Mouse (Mus musculus) kidney, postnatal 0 days (tissue): Measurements from ENCODE around the gene Aes. TPM values are rescaled to one million over a fixed set of nuclear protein-coding genes. Genes with fewer than 3 reads are reported as not detected.

ENCODE experiments used
- ATAC-seq: fragments of 200-750 bp; cut with Nextera tagmentation; replicated peaks from 2 replicates; pipeline ENCODE4 v1.8.0; 2017; ENCODE audit warnings: low read depth, moderate number of reproducible peaks, moderate TSS enrichment, moderate library complexity; ENCODE audit not compliant: low FRiP score
- DNase-seq: peaks from one replicate; pipeline ENCODE4 v3.0.0-alpha.2; 2016; ENCODE audit warnings: low spot score
- H3K27ac ChIP-seq: fragments of 300-500 bp; sonication (generic); 2 replicates; pipeline ENCODE4 v1.5.1; 2014; ENCODE audit warnings: mild to moderate bottlenecking
- H3K27me3 ChIP-seq: fragments of 300-500 bp; sonication (generic); 2 replicates; pipeline ENCODE4 v1.6.1; 2014; ENCODE audit warnings: low read length, mixed read lengths; ENCODE audit not compliant: insufficient read depth
- H3K36me3 ChIP-seq: fragments of 300-500 bp; sonication (generic); 2 replicates; pipeline ENCODE4 v1.6.1; 2014; ENCODE audit warnings: low read length, mixed read lengths; ENCODE audit not compliant: insufficient read depth
- H3K4me1 ChIP-seq: fragments of 300-500 bp; sonication (generic); replicated peaks from 2 replicates; pipeline ENCODE4 v1.6.1; 2014; ENCODE audit warnings: antibody characterized with exemption, low read length, mixed read lengths; ENCODE audit not compliant: insufficient read depth
- H3K4me2 ChIP-seq: fragments of 300-500 bp; sonication (generic); 2 replicates; pipeline ENCODE4 v1.6.1; 2014; ENCODE audit warnings: mild to moderate bottlenecking, low read length, moderate library complexity, mixed read lengths
- H3K4me3 ChIP-seq: fragments of 300-500 bp; sonication (generic); replicated peaks from 2 replicates; pipeline ENCODE4 v1.5.1; 2014; ENCODE audit warnings: low read depth, low read length
- H3K9ac ChIP-seq: fragments of 300-500 bp; sonication (generic); 2 replicates; pipeline ENCODE4 v1.6.1; 2014; ENCODE audit warnings: low read depth, low read length
- H3K9me3 ChIP-seq: fragments of 300-500 bp; sonication (generic); replicated peaks from 2 replicates; pipeline ENCODE4 v1.6.1; 2016; ENCODE audit warnings: low read length, inconsistent platforms, mixed read lengths
- CTCF ChIP-seq: IDR thresholded peaks from 2 replicates; pipeline ENCODE4 v1.5.1; 2016; ENCODE audit warnings: antibody characterized with exemption, low read depth, mild to moderate bottlenecking, moderate library complexity
- WGBS: fragments of 180-500 bp; shearing (Covaris S2); extraction: QIAGEN DNeasy Blood & Tissue Kit; methylation state at CpG from one replicate; pipeline ENCODE4 v1.1.7; 2014; 5-methylcytosine and 5-hydroxymethylcytosine counted together
- polyA plus RNA-seq: library from polyadenylated mRNA; unstranded; fragments of >200 nt; fragmentation: Nextera tagmentation; extraction: Ambion mirVana; gene quantifications from 2 replicates; pipeline ENCODE4 v1.2.1, GENCODE M21; 2015

Gene Aes
- polyA plus RNA-seq, 1 experiment from 2014 or later = 582 TPM

DNA sequence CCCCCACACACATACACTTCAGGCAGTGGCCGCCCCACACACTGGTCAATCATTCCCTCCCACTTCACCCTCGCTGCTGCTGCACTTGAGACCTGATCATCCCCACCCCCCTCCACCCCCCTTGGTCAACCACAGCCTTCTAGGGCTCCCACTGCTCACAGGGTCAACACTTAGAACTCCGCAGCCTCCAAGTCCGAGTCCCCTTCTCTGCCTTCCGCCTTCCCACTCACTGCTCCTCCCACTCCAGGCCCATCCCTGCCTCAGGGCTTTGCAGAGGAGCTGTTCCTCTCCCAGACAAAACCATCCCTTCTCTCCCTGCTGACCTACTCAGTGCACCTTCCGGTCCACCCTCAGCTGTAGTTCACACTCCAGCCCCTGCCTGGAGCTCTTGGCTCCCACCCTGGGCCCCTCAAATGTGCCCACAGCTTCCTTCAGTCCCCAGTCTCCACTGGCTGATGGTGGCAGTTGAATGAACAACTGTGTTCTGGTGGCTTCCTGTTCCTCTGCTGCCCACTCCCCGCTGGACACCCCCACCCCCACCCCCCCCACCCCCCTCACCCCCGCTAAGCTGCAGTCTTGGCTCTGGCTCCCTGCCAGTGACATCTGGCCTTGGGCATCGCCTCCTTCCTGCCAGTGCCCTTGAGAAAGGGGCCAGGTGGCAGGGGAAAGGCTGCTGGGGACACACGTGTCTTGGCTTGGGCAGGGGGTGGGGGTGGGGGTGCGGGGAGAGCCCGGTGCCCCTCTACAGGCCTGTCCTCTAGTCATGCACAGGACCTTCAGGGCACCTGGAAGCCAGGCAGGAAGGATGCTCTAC, 38.1 kb downstream of the Aes start:
- H3K9ac ChIP-seq = 0 out of 2 replicates have a peak overlapping the region, but pooled peaks have one; percentile 40
- no peak for TF ChIP-seq CTCF
- H3K4me2 ChIP-seq = peak overlapping the region; percentile 39
- no peaks in the 10 kb centered on the region for H3K36me3 ChIP-seq
- 9% methylated on average over 11 of the region's 12 CpGs for WGBS
- H3K27ac ChIP-seq = peak overlapping the region; percentile 66
- 0 out of 2 replicates have a peak overlapping the region, but pooled peaks have one; percentile 1 for H3K4me3 ChIP-seq
- H3K9me3 ChIP-seq = no peaks in the 10 kb centered on the region
- H3K4me1 ChIP-seq = peaks cover 45% of the 10 kb centered on the region
- no peaks in the 10 kb centered on the region for H3K27me3 ChIP-seq
- ATAC-seq = peak; percentile 55
- peak; percentile 83 for DNase-seq

DNA sequence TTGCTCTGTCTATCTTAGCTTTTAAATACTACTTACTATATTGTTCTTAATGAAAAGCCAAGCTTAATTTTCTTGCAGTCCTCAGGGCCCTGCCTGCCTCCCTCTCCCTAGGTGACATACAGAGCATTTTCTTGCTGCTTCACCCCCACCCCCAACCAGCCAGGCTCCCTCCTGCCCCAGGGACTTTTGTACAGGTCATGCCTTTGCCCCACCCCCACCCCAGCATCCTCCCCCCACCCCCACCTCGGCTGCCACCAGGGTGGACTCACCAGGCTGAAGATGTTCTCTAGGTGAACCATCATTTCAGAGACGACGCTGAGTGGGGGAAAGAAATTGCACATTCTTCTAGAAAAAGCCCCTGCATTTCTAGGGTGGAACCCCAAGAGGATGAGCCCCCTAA, 39.1 kb downstream of the Aes start:
- no peaks in the 10 kb centered on the region for H3K9me3 ChIP-seq
- no peak overlapping the region for H3K9ac ChIP-seq
- peaks cover 45% of the 10 kb centered on the region for H3K4me1 ChIP-seq
- H3K27me3 ChIP-seq = no peaks in the 10 kb centered on the region
- H3K36me3 ChIP-seq = no peaks in the 10 kb centered on the region
- TF ChIP-seq CTCF = no peak
- WGBS = 47% methylated on average over 3 of the region's 3 CpGs
- H3K4me3 ChIP-seq = no peak overlapping the region
- peak overlapping the region; percentile 66; the same call in 1 of the 2 replicates for H3K27ac ChIP-seq
- DNase-seq = no peak
- no peak overlapping the region for H3K4me2 ChIP-seq
- ATAC-seq = no peak

DNA sequence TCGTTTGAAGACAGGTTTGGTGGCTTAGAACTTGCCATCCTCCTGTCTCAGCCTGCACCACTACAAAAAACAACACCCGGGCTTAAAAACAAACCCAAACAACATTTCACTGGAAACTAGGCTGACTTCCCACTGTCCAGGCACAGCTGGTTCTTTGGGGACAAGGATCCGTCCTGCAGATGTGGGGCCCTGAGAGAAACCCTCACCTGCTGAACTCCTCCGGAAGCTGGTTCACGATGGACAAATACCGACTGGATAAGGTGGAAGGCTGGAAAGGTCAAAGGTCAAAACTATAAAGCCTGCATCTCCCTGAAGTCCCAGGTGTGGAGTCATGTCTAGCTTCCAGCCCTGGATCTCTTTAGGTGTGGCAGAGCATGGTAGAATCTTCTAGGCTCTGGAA, 39.6 kb downstream of the Aes start:
- no peak overlapping the region for H3K4me3 ChIP-seq
- H3K4me2 ChIP-seq = no peak overlapping the region
- H3K27ac ChIP-seq = no peak overlapping the region
- H3K4me1 ChIP-seq = peaks cover 45% of the 10 kb centered on the region
- H3K9ac ChIP-seq = no peak overlapping the region
- TF ChIP-seq CTCF = no peak
- H3K9me3 ChIP-seq = no peaks in the 10 kb centered on the region
- ATAC-seq (no peak), DNase-seq (no peak)
- 31% methylated on average over 6 of the region's 6 CpGs for WGBS
- no peaks in the 10 kb centered on the region for H3K36me3 ChIP-seq
- no peaks in the 10 kb centered on the region for H3K27me3 ChIP-seq

DNA sequence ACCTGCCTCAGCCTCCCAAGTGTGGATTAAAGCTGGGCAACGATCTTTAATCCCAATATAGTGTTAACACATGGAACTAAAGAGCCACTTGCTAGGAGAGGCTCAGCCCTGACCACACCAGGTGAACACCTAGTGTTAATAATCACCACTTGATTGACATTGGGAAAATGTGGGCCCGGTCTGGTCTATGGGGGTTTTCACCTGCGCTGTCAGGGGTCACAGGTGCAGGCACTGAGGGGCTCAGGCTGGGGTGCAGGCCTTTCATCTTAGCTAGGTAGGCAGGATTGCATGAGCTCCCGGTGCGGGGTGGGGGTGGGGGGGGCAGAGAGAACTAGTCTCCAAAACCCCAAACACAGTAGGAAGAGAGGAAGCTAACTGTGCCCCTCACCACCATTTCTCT, 40.3 kb downstream of the Aes start:
- DNase-seq = no peak
- Histone ChIP-seq H3K9ac (no peak overlapping the region), H3K4me2 (no peak overlapping the region), H3K9me3 (no peaks in the 10 kb centered on the region), H3K4me1 (peaks cover 45% of the 10 kb centered on the region), H3K27me3 (no peaks in the 10 kb centered on the region), H3K27ac (no peak overlapping the region), H3K4me3 (no peak overlapping the region), H3K36me3 (no peaks in the 10 kb centered on the region)
- TF ChIP-seq CTCF = no peak
- ATAC-seq = no peak
- WGBS = 76% methylated on average over 5 of the region's 5 CpGs

DNA sequence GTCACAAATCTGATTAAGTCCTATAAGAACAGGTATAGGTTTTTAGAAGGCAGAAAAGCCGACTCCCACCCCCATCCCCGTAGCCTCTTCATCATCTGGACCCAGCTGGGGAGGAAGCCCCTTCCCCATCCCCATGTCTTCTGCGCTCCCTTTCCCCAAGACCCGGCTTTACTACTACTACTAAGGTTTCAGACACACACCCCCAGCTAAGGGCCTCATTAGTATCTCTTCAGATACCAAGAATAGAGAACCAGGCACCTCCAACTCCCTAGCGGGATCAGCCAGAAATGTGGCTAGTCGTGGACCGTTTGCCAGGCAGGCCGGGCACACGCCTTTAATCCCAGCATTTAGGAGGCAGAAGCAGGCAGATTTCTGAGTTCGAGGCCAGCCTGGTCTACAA, 40.8 kb downstream of the Aes start:
- H3K27ac ChIP-seq = no peak overlapping the region
- TF ChIP-seq CTCF = no peak
- H3K4me2 ChIP-seq = peak overlapping the region; percentile 50; the same call in 1 of the 2 replicates
- peaks cover 42% of the 10 kb centered on the region for H3K4me1 ChIP-seq
- no peaks in the 10 kb centered on the region for H3K36me3 ChIP-seq
- no peak overlapping the region for H3K9ac ChIP-seq
- no peak overlapping the region for H3K4me3 ChIP-seq
- 35% methylated on average over 10 of the region's 10 CpGs for WGBS
- no peaks in the 10 kb centered on the region for H3K27me3 ChIP-seq
- H3K9me3 ChIP-seq = no peaks in the 10 kb centered on the region
- no peak for DNase-seq
- ATAC-seq = no peak

DNA sequence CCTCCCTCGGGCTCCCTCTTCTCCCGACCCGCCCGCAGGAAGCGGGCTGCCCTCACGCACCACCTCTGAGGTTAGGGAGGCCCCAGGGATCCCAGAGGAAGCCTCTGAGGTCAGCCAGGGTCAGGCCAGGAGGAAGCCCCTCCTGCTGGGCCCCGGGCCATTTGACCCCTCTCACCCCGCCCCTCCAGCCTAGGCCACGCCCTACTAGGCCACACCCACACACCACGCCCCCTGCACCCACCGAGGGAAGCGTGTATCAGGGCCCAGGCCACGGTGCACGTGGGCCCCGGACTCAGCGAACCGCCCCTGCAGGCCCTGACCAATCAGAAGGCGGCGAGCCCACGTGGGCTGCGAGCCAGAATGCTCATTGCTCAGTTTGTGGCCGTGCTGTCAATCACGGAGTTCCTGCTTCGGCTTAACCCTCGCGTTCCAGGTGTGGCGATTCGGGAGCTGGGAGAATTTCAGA, 41.5 kb downstream of the Aes start, which contains the start of gene Tle6:
Tle6 (minus strand) TSS at position 336 of the 466 bp plus-strand sequence.
- Histone ChIP-seq H3K4me3 (peak within 1 kb of the TSS; percentile 9; the same call in 1 of the 2 replicates), H3K9me3 (no peaks in the 10 kb centered on the region), H3K27me3 (no peaks in the 10 kb centered on the region), H3K4me2 (peak within 1 kb of the TSS; percentile 50), H3K36me3 (no peaks in the 10 kb centered on the region), H3K27ac (peak within 1 kb of the TSS; percentile 36; the same call in 1 of the 2 replicates), H3K4me1 (peaks cover 41% of the 10 kb centered on the region), H3K9ac (0 out of 2 replicates have a peak within 1 kb of the TSS, but pooled peaks have one; percentile 14)
- peak; percentile 85 for ATAC-seq
- WGBS = 1% methylated on average over 28 of the region's 28 CpGs
- TF ChIP-seq CTCF = no peak
- peak; percentile 95 for DNase-seq
